9 mouse cellular contexts compared by ENCODE assay signal in the genomic region with DNA sequence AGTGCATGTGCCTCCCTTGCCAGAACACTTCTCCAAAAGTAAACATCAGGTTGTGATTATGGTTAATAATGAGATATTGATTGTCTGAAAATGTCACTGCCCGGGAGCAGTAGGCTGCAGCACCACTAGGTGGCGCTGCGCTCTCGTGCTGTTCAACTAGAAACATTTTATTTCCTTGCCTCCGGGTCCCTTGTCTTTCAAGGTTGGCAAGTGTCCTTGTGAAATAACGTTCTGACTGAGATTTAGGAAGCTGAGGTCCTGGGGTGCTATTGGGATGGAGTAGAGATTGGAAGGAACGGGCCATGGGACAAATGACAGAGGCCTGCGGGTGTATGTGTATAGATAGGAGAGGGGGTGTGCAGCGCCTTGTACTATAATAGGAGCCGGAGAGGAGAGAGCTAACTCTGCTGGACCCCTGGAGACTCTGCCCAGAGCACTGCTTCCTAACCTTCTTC. TPM values are rescaled to one million over a fixed set of nuclear protein-coding genes. Genes with fewer than 3 reads are reported as not detected.
DNase-seq lines count a peak whose midpoint lies in the region; ATAC-seq and TF ChIP-seq lines count a peak whose summit lies in the region.
"Had no signal": no experiment of that assay in that cellular context is flagged by ENCODE, and none has a peak within 500 bp of the region (broad histone marks: within the 10 kb centered on the region; RNA-seq: fewer than 3 reads in every experiment).

No protein-coding gene starts in this region.

- H3K9me3 ChIP-seq in liver, embryonic 12.5 days (replicated peaks) = no peaks in the 10 kb centered on the region
- no peaks in the 10 kb centered on the region for H3K9me3 ChIP-seq in forebrain, embryonic 11.5 days (ENCODE audit: control insufficient read depth, low read length)
- H3K9me3 ChIP-seq in hindbrain, embryonic 14.5 days (ENCODE audit: control insufficient read depth, low read length) = no peaks in the 10 kb centered on the region
- no peaks in the 10 kb centered on the region for H3K9me3 ChIP-seq in midbrain, embryonic 11.5 days (ENCODE audit: control insufficient read depth, low read length)
- H3K9me3 ChIP-seq: embryonic facial prominence, embryonic 12.5 days had no signal

- peaks cover 10% of the 10 kb centered on the region for H3K36me3 ChIP-seq in liver, embryonic 12.5 days
- H3K36me3 ChIP-seq in forebrain, embryonic 11.5 days (ENCODE audit: control insufficient read depth, insufficient read depth, low read length) = peaks cover under 1% of the 10 kb centered on the region; the same call in 1 of the 2 replicates
- H3K36me3 ChIP-seq in hindbrain, embryonic 14.5 days (replicated peaks; ENCODE audit: control insufficient read depth, insufficient read depth) = peaks cover 13% of the 10 kb centered on the region
- peaks cover 3% of the 10 kb centered on the region; the same call in 1 of the 2 replicates for H3K36me3 ChIP-seq in midbrain, embryonic 11.5 days (ENCODE audit: control insufficient read depth, insufficient read depth, low read length)
- peaks cover 5% of the 10 kb centered on the region for H3K36me3 ChIP-seq in spleen, adult 2 months (ENCODE audit: control insufficient read depth, insufficient read depth, low read length)

- peaks cover 6% of the 10 kb centered on the region; the same call in 1 of the 2 replicates for H3K27me3 ChIP-seq in liver, embryonic 12.5 days (replicated peaks)
- H3K27me3 ChIP-seq in forebrain, embryonic 11.5 days (ENCODE audit: control insufficient read depth, insufficient read depth, low read length) = no peaks in the 10 kb centered on the region
- H3K27me3 ChIP-seq in hindbrain, embryonic 14.5 days (ENCODE audit: control insufficient read depth, insufficient read depth, low read length) = no peaks in the 10 kb centered on the region
- no peaks in the 10 kb centered on the region for H3K27me3 ChIP-seq in midbrain, embryonic 11.5 days (ENCODE audit: control insufficient read depth, insufficient read depth, low read length)
- no peaks in the 10 kb centered on the region for H3K27me3 ChIP-seq in spleen, adult 2 months (ENCODE audit: control insufficient read depth, insufficient read depth, low read length)
- H3K27me3 ChIP-seq: embryonic facial prominence, embryonic 12.5 days had no signal

- H3K9ac ChIP-seq in liver, embryonic 12.5 days = no peak overlapping the region
- no peak overlapping the region for H3K9ac ChIP-seq in forebrain, embryonic 11.5 days (ENCODE audit: low read length)
- peak overlapping the region; percentile 39 for H3K9ac ChIP-seq in hindbrain, embryonic 14.5 days
- peak overlapping the region; percentile 10 for H3K9ac ChIP-seq in midbrain, embryonic 11.5 days (ENCODE audit: low read length)
- H3K9ac ChIP-seq: embryonic facial prominence, embryonic 12.5 days had no signal

- no peak for TF ChIP-seq POLR2A in spleen, adult 2 months (IDR thresholded peaks at IDR 0.05; ENCODE audit: low read depth, low read length)

- no peak overlapping the region for H3K27ac ChIP-seq in liver, embryonic 12.5 days
- H3K27ac ChIP-seq in forebrain, embryonic 11.5 days (ENCODE audit: low read depth, low read length) = no peak overlapping the region; the same call in 1 of the 2 replicates
- peak overlapping the region; percentile 69 for H3K27ac ChIP-seq in hindbrain, embryonic 14.5 days
- peak overlapping the region; percentile 63; the same call in 1 of the 2 replicates for H3K27ac ChIP-seq in midbrain, embryonic 11.5 days (ENCODE audit: low read depth, low read length)
- H3K27ac ChIP-seq in spleen, adult 2 months (ENCODE audit: insufficient read depth, low read length) = no peak overlapping the region
- H3K27ac ChIP-seq: embryonic facial prominence, embryonic 12.5 days had no signal

- peak; percentile 38 for DNase-seq in liver
- DNase-seq in c-Kit-negative CD71-positive TER-119-positive erythroid progenitor cells, embryonic 14.5 days (ENCODE audit: low read depth, low spot score) = peak; percentile 15
- DNase-seq in forebrain, embryonic 11.5 days (ENCODE audit: low spot score) = peak; percentile 82
- DNase-seq in hindbrain, embryonic 14.5 days (ENCODE audit: low spot score) = peak; percentile 94
- peak; percentile 61 to 64 for DNase-seq in layer of hippocampus, postnatal 36 days
- peak; percentile 98 for DNase-seq in midbrain, embryonic 11.5 days (ENCODE audit: low spot score, missing footprints)
- DNase-seq in spleen, adult 2 months (ENCODE audit: low read depth in 1 of 2, low spot score in 2 of 2) = peak; percentile 30 to 44

- H3K4me1 ChIP-seq in liver, embryonic 12.5 days = no peaks in the 10 kb centered on the region
- peaks cover 7% of the 10 kb centered on the region for H3K4me1 ChIP-seq in forebrain, embryonic 11.5 days (replicated peaks; ENCODE audit: control insufficient read depth, insufficient read depth, low read length)
- H3K4me1 ChIP-seq in hindbrain, embryonic 14.5 days (replicated peaks; ENCODE audit: control insufficient read depth, insufficient read depth, low read length) = peaks cover 13% of the 10 kb centered on the region
- H3K4me1 ChIP-seq in midbrain, embryonic 11.5 days (ENCODE audit: control insufficient read depth, insufficient read depth, low read length) = peaks cover 15% of the 10 kb centered on the region; the same call in 1 of the 2 replicates
- peaks cover 3% of the 10 kb centered on the region; the same call in 1 of the 2 replicates for H3K4me1 ChIP-seq in spleen, adult 2 months (ENCODE audit: control insufficient read depth, insufficient read depth, insufficient read length)

- WGBS in liver, embryonic 12.5 days (ENCODE audit: insufficient replicate concordance) = 25% methylated on average over 10 of the region's 10 CpGs
- 17% methylated on average over 10 of the region's 10 CpGs for WGBS in forebrain, embryonic 11.5 days
- 10% methylated on average over 10 of the region's 10 CpGs for WGBS in hindbrain, embryonic 14.5 days
- WGBS in midbrain, embryonic 11.5 days = 14% methylated on average over 10 of the region's 10 CpGs
- WGBS in spleen, adult 2 months = 28% methylated on average over 10 of the region's 10 CpGs

- TF ChIP-seq CTCF in spleen, adult 2 months (IDR thresholded peaks at IDR 0.05; ENCODE audit: extremely low read depth, insufficient read depth, insufficient read length, insufficient replicate concordance) = peak; percentile 83; the same call in 1 of the 2 replicates

- no peak overlapping the region for H3K4me2 ChIP-seq in liver, embryonic 12.5 days
- peak overlapping the region; percentile 24; the same call in 1 of the 2 replicates for H3K4me2 ChIP-seq in forebrain, embryonic 11.5 days (ENCODE audit: low read depth, low read length, severe bottlenecking)
- peak overlapping the region; percentile 43 for H3K4me2 ChIP-seq in hindbrain, embryonic 14.5 days (replicated peaks)
- peak overlapping the region; percentile 19; the same call in 1 of the 2 replicates for H3K4me2 ChIP-seq in midbrain, embryonic 11.5 days
- H3K4me2 ChIP-seq: embryonic facial prominence, embryonic 12.5 days had no signal

- no peak overlapping the region for H3K4me3 ChIP-seq in liver, embryonic 12.5 days
- H3K4me3 ChIP-seq in forebrain, embryonic 11.5 days (ENCODE audit: low read depth, low read length) = no peak overlapping the region
- peak overlapping the region; percentile 4; the same call in 1 of the 2 replicates for H3K4me3 ChIP-seq in hindbrain, embryonic 14.5 days (replicated peaks; ENCODE audit: low read length)
- H3K4me3 ChIP-seq in midbrain, embryonic 11.5 days (ENCODE audit: low read depth, low read length) = no peak overlapping the region
- no peak overlapping the region for H3K4me3 ChIP-seq in spleen, adult 2 months (ENCODE audit: extremely low read depth, insufficient read depth, insufficient read length)
- H3K4me3 ChIP-seq: embryonic facial prominence, embryonic 12.5 days had no signal

- no peak for ATAC-seq in liver, embryonic 12.5 days
- 0 out of 2 replicates have a peak, but pooled peaks have one; percentile 33 for ATAC-seq in forebrain, embryonic 11.5 days (replicated peaks; ENCODE audit: low FRiP score)
- ATAC-seq in hindbrain, embryonic 14.5 days (ENCODE audit: low FRiP score) = peak; percentile 23; the same call in 1 of the 2 replicates
- peak; percentile 67 for ATAC-seq in midbrain, embryonic 11.5 days (ENCODE audit: low FRiP score)

RNA-seq across cellular contexts. Expression of a gene that starts 12.1 kb away (rescaled TPM):
- polyA plus RNA-seq in liver, embryonic 12.5 days (2016; fragmentation: Nextera tagmentation; extraction: Ambion mirVana) = 47.0 and 47.6 TPM in 2 replicates
- 70.8 and 71.7 TPM in 2 replicates for polyA plus RNA-seq in forebrain, embryonic 11.5 days (2014; fragmentation: Nextera tagmentation; extraction: Ambion mirVana)
- polyA plus RNA-seq in hindbrain, embryonic 14.5 days (2014; fragmentation: Nextera tagmentation; extraction: Ambion mirVana) = 67.8 and 68.7 TPM in 2 replicates
- 10 to 100 TPM; 67.6 to 78.7 TPM for total RNA-seq in layer of hippocampus, postnatal 36 days (2021)
- polyA plus RNA-seq in midbrain, embryonic 11.5 days (2014; fragmentation: Nextera tagmentation; extraction: Ambion mirVana) = 88.8 TPM in 2 replicates
- 23.1 and 30.0 TPM in 2 replicates for polyA plus RNA-seq in spleen, adult 2 months (2012; rRNA removed)

Comparison
In these comparisons a context has a peak if more than half of its experiments do, and no peak if none do; other contexts are left out.
1. DNase-seq: peak in every context shown above with its lines; median percentile 98 in midbrain, embryonic 11.5 days; 94 in hindbrain, embryonic 14.5 days; 82 in forebrain, embryonic 11.5 days; 62 in layer of hippocampus, postnatal 36 days; 38 in liver; 37 in spleen, adult 2 months; 15 in c-Kit-negative CD71-positive TER-119-positive erythroid progenitor cells, embryonic 14.5 days.
2. H3K27ac ChIP-seq: peak in hindbrain, embryonic 14.5 days (single experiment) and midbrain, embryonic 11.5 days (single experiment); none in liver, embryonic 12.5 days (single experiment), forebrain, embryonic 11.5 days (single experiment) and spleen, adult 2 months (single experiment).
3. H3K9ac ChIP-seq: peak in hindbrain, embryonic 14.5 days (single experiment) and midbrain, embryonic 11.5 days (single experiment); none in liver, embryonic 12.5 days (single experiment) and forebrain, embryonic 11.5 days (single experiment).